ENCODE assay signal across 38 mouse cellular contexts in genomic region chr9:35567995-35568394, GRCm38 (mm10). TPM values are rescaled to one million over a fixed set of nuclear protein-coding genes. Genes with fewer than 3 reads are reported as not detected.
DNase-seq lines count a peak whose midpoint lies in the region; ATAC-seq and TF ChIP-seq lines count a peak whose summit lies in the region.
"Had no signal": no experiment of that assay in that cellular context is flagged by ENCODE, and none has a peak within 500 bp of the region (broad histone marks: within the 10 kb centered on the region; RNA-seq: fewer than 3 reads in every experiment).

No protein-coding gene starts in this region.

- no peak for TF ChIP-seq POLR2A in CH12.LX (IDR thresholded peaks at IDR 0.05; ENCODE audit: low read depth, low read length)

- H3K9ac ChIP-seq in forebrain, embryonic 13.5 days, result no peak overlapping the region
- no peak overlapping the region for H3K9ac ChIP-seq in forebrain, embryonic 11.5 days (ENCODE audit: low read length)
- no peak overlapping the region for H3K9ac ChIP-seq in liver, embryonic 11.5 days (ENCODE audit: low read depth, low read length)
- no peak overlapping the region for H3K9ac ChIP-seq in liver, postnatal 0 days (replicated peaks)
- peak overlapping the region; percentile 55; the same call in 1 of the 2 replicates for H3K9ac ChIP-seq in CH12.LX (ENCODE audit: insufficient read depth, low read depth)
- no peak overlapping the region for H3K9ac ChIP-seq in liver, embryonic 14.5 days (replicated peaks)
- H3K9ac ChIP-seq: embryonic facial prominence, embryonic 13.5 days; hindbrain, embryonic 15.5 days; neural tube, embryonic 13.5 days had no signal

- TF ChIP-seq CTCF in liver, postnatal 0 days (IDR thresholded peaks at IDR 0.05; ENCODE audit: low read depth), result no peak
- no peak for TF ChIP-seq CTCF in CH12.LX (conservative IDR thresholded peaks at IDR 0.05 in 1 of 2, IDR thresholded peaks at IDR 0.05 in 1 of 2; ENCODE audit: low read depth in 2 of 2, low read length in 2 of 2)
- no peak for TF ChIP-seq CTCF in liver, embryonic 14.5 days (IDR thresholded peaks at IDR 0.05; ENCODE audit: low read depth)

- no peaks in the 10 kb centered on the region for H3K27me3 ChIP-seq in forebrain, embryonic 13.5 days
- H3K27me3 ChIP-seq in forebrain, embryonic 11.5 days (ENCODE audit: control insufficient read depth, insufficient read depth, low read length), result no peaks in the 10 kb centered on the region
- H3K27me3 ChIP-seq in liver, embryonic 11.5 days (replicated peaks; ENCODE audit: control insufficient read depth, insufficient read depth, low read length), result no peaks in the 10 kb centered on the region
- no peaks in the 10 kb centered on the region for H3K27me3 ChIP-seq in liver, postnatal 0 days (ENCODE audit: insufficient read depth, low read length)
- no peaks in the 10 kb centered on the region for H3K27me3 ChIP-seq in CH12.LX (replicated peaks)
- H3K27me3 ChIP-seq in liver, embryonic 14.5 days (ENCODE audit: control insufficient read depth, insufficient read depth, low read length), result no peaks in the 10 kb centered on the region; the same call in 1 of the 2 replicates
- peaks cover 2% of the 10 kb centered on the region; the same call in 1 of the 2 replicates for H3K27me3 ChIP-seq in hindbrain, embryonic 10.5 days (ENCODE audit: insufficient read depth, poor library complexity, severe bottlenecking)
- H3K27me3 ChIP-seq: embryonic facial prominence, embryonic 13.5 days; hindbrain, embryonic 15.5 days; neural tube, embryonic 13.5 days had no signal

- H3K4me3 ChIP-seq in forebrain, embryonic 13.5 days, result 0 out of 2 replicates have a peak overlapping the region, but pooled peaks have one; percentile 73
- H3K4me3 ChIP-seq in forebrain, embryonic 11.5 days (ENCODE audit: low read depth, low read length), result no peak overlapping the region
- no peak overlapping the region for H3K4me3 ChIP-seq in liver, embryonic 11.5 days (ENCODE audit: low read depth, low read length)
- no peak overlapping the region for H3K4me3 ChIP-seq in liver, postnatal 0 days (ENCODE audit: low read depth, low read length)
- H3K4me3 ChIP-seq in CH12.LX (replicated peaks in 1 of 3; ENCODE audit: low read depth in 2 of 3, low read length in 2 of 3, poor library complexity in 1 of 3), result no peak overlapping the region
- no peak overlapping the region; a peak in 1 of 4 replicates for H3K4me3 ChIP-seq in liver, embryonic 14.5 days (ENCODE audit: insufficient read depth in 1 of 2, low read depth in 2 of 2, low read length in 2 of 2)
- no peak overlapping the region for H3K4me3 ChIP-seq in hindbrain, embryonic 10.5 days
- H3K4me3 ChIP-seq: embryonic facial prominence, embryonic 13.5 days; gastrocnemius, adult 2 months; hindbrain, embryonic 15.5 days; layer of hippocampus, adult 2 months; neural tube, embryonic 13.5 days had no signal

- peaks cover 42% of the 10 kb centered on the region for H3K36me3 ChIP-seq in forebrain, embryonic 13.5 days (ENCODE audit: poor library complexity, severe bottlenecking)
- peaks cover 3% of the 10 kb centered on the region; the same call in 1 of the 2 replicates for H3K36me3 ChIP-seq in forebrain, embryonic 11.5 days (ENCODE audit: control insufficient read depth, insufficient read depth, low read length)
- H3K36me3 ChIP-seq in liver, embryonic 11.5 days (ENCODE audit: control insufficient read depth, insufficient read depth, low read length), result peaks cover 11% of the 10 kb centered on the region; the same call in 1 of the 2 replicates
- peaks cover 44% of the 10 kb centered on the region for H3K36me3 ChIP-seq in liver, postnatal 0 days (replicated peaks; ENCODE audit: insufficient read depth, low read length)
- H3K36me3 ChIP-seq in CH12.LX (replicated peaks in 1 of 2; ENCODE audit: control insufficient read depth in 1 of 2, insufficient read depth in 1 of 2, low read length in 1 of 2), result peaks cover 26 to 41% of the 10 kb centered on the region in 2 experiments
- peaks cover 36% of the 10 kb centered on the region for H3K36me3 ChIP-seq in liver, embryonic 14.5 days (replicated peaks; ENCODE audit: control insufficient read depth, insufficient read depth, low read depth)
- H3K36me3 ChIP-seq in hindbrain, embryonic 10.5 days, result peaks cover 54% of the 10 kb centered on the region

- peaks cover 24% of the 10 kb centered on the region for H3K4me1 ChIP-seq in forebrain, embryonic 13.5 days
- H3K4me1 ChIP-seq in forebrain, embryonic 11.5 days (replicated peaks; ENCODE audit: control insufficient read depth, insufficient read depth, low read length), result no peaks in the 10 kb centered on the region
- H3K4me1 ChIP-seq in liver, embryonic 11.5 days (replicated peaks; ENCODE audit: control insufficient read depth, insufficient read depth, low read length), result no peaks in the 10 kb centered on the region
- H3K4me1 ChIP-seq in liver, postnatal 0 days (ENCODE audit: insufficient read depth), result no peaks in the 10 kb centered on the region
- peaks cover 0 to 45% of the 10 kb centered on the region in 2 experiments; a peak in 2 of 4 replicates for H3K4me1 ChIP-seq in CH12.LX (ENCODE audit: control insufficient read depth in 1 of 2, insufficient read depth in 2 of 2)
- peaks cover 0 to 4% of the 10 kb centered on the region in 2 experiments; a peak in 2 of 4 replicates for H3K4me1 ChIP-seq in liver, embryonic 14.5 days (replicated peaks; ENCODE audit: control insufficient read depth in 2 of 2, insufficient read depth in 2 of 2, low read length in 1 of 2)
- peaks cover 22% of the 10 kb centered on the region for H3K4me1 ChIP-seq in hindbrain, embryonic 10.5 days (replicated peaks)

- DNase-seq in forebrain, embryonic 11.5 days (ENCODE audit: low spot score), result no peak
- no peak for DNase-seq in liver, embryonic 11.5 days (ENCODE audit: low spot score)
- DNase-seq in liver, postnatal 0 days, result no peak
- no peak for DNase-seq in CH12.LX (ENCODE audit: extremely low read depth)
- no peak for DNase-seq in liver, embryonic 14.5 days (ENCODE audit: low read depth in 3 of 3, low spot score in 3 of 3)
- no peak for DNase-seq in hindbrain, embryonic 10.5 days (ENCODE audit: low spot score)
- DNase-seq: adrenal gland, postnatal 14 days; cerebellum, adult 11-12 months; cerebellum, adult 9-11 months; embryo, embryonic 11 days; gastrocnemius, adult 2 months; kidney, adult 2 months; kidney, postnatal 36 days; lung, adult 2 months; lung, postnatal 10 days; right cerebral cortex, postnatal 4 days had no signal

- TF ChIP-seq RAD21 in CH12.LX (IDR thresholded peaks at IDR 0.05; ENCODE audit: low read depth, low read length), result no peak

- ATAC-seq in forebrain, embryonic 13.5 days, result no peak
- no peak for ATAC-seq in forebrain, embryonic 11.5 days (replicated peaks; ENCODE audit: low FRiP score)
- ATAC-seq in liver, embryonic 11.5 days (replicated peaks; ENCODE audit: low FRiP score), result no peak
- no peak for ATAC-seq in liver, postnatal 0 days
- ATAC-seq in liver, embryonic 14.5 days (ENCODE audit: insufficient read depth), result no peak
- ATAC-seq: forebrain, embryonic 16.5 days; inflammation-experienced regulatory T-cells, adult 6 months had no signal

- no peak overlapping the region for H3K27ac ChIP-seq in forebrain, embryonic 13.5 days
- no peak overlapping the region for H3K27ac ChIP-seq in forebrain, embryonic 11.5 days (ENCODE audit: low read depth, low read length)
- H3K27ac ChIP-seq in liver, embryonic 11.5 days (ENCODE audit: low read depth, low read length), result no peak overlapping the region
- H3K27ac ChIP-seq in liver, postnatal 0 days (ENCODE audit: low read depth), result no peak overlapping the region
- H3K27ac ChIP-seq in CH12.LX (ENCODE audit: insufficient read depth, low read depth), result no peak overlapping the region
- H3K27ac ChIP-seq in liver, embryonic 14.5 days, result no peak overlapping the region
- no peak overlapping the region for H3K27ac ChIP-seq in hindbrain, embryonic 10.5 days
- H3K27ac ChIP-seq: embryonic facial prominence, embryonic 13.5 days; gastrocnemius, adult 2 months; hindbrain, embryonic 15.5 days; layer of hippocampus, adult 2 months; macrophage; neural tube, embryonic 13.5 days; stomach, postnatal 0 days had no signal

- in situ Hi-C loops in CH12.LX (cut with MboI; ENCODE audit: low pct_ligation_motif_present, low pct_unique_long_range_greater_than_20kb, low sequenced_read_pairs), result no loop called here

- peak overlapping the region; percentile 34; the same call in 1 of the 2 replicates for H3K4me2 ChIP-seq in forebrain, embryonic 13.5 days
- H3K4me2 ChIP-seq in forebrain, embryonic 11.5 days (ENCODE audit: low read depth, low read length, severe bottlenecking), result no peak overlapping the region
- H3K4me2 ChIP-seq in liver, embryonic 11.5 days, result 0 out of 2 replicates have a peak overlapping the region, but pooled peaks have one; percentile 85
- H3K4me2 ChIP-seq in liver, postnatal 0 days (ENCODE audit: low read depth, low read length), result no peak overlapping the region
- H3K4me2 ChIP-seq in CH12.LX (ENCODE audit: insufficient read depth, low read depth, poor library complexity, severe bottlenecking), result peak overlapping the region; percentile 44
- peak overlapping the region; percentile 84 for H3K4me2 ChIP-seq in liver, embryonic 14.5 days (ENCODE audit: low read depth)

- no peak for TF ChIP-seq EP300 in liver, postnatal 0 days (IDR thresholded peaks at IDR 0.05; ENCODE audit: low read depth)
- TF ChIP-seq EP300 in CH12.LX (IDR thresholded peaks at IDR 0.05; ENCODE audit: low read length), result no peak
- no peak for TF ChIP-seq EP300 in liver, embryonic 14.5 days (IDR thresholded peaks at IDR 0.05; ENCODE audit: low read depth)

- peaks cover 35% of the 10 kb centered on the region for H3K79me2 ChIP-seq in CH12.LX (replicated peaks; ENCODE audit: control insufficient read depth, extremely low read depth, insufficient read depth, poor library complexity, severe bottlenecking)

- WGBS in forebrain, embryonic 13.5 days, result 88% methylated on average over 3 of the region's 3 CpGs
- 87% methylated on average over 3 of the region's 3 CpGs for WGBS in forebrain, embryonic 11.5 days
- WGBS in liver, embryonic 11.5 days, result 86% methylated on average over 3 of the region's 3 CpGs
- WGBS in liver, postnatal 0 days (ENCODE audit: insufficient replicate concordance), result 86% methylated on average over 3 of the region's 3 CpGs
- 82% methylated on average over 3 of the region's 3 CpGs for WGBS in liver, embryonic 14.5 days (ENCODE audit: insufficient replicate concordance)
- 87% methylated on average over 3 of the region's 3 CpGs for WGBS in hindbrain, embryonic 10.5 days

- no peaks in the 10 kb centered on the region for H3K9me3 ChIP-seq in forebrain, embryonic 13.5 days (replicated peaks)
- no peaks in the 10 kb centered on the region for H3K9me3 ChIP-seq in forebrain, embryonic 11.5 days (ENCODE audit: control insufficient read depth, low read length)
- no peaks in the 10 kb centered on the region for H3K9me3 ChIP-seq in liver, embryonic 11.5 days (ENCODE audit: control insufficient read depth, low read length)
- H3K9me3 ChIP-seq in liver, postnatal 0 days (ENCODE audit: low read length), result no peaks in the 10 kb centered on the region
- H3K9me3 ChIP-seq in CH12.LX (replicated peaks; ENCODE audit: low read length), result no peaks in the 10 kb centered on the region
- no peaks in the 10 kb centered on the region for H3K9me3 ChIP-seq in liver, embryonic 14.5 days (ENCODE audit: control insufficient read depth, low read length)
- no peaks in the 10 kb centered on the region for H3K9me3 ChIP-seq in hindbrain, embryonic 10.5 days
- H3K9me3 ChIP-seq: embryonic facial prominence, embryonic 13.5 days; hindbrain, embryonic 15.5 days; neural tube, embryonic 13.5 days had no signal

- dilution Hi-C loops in CH12.LX (cut with MboI; ENCODE audit: extremely low pct_ligation_motif_present, extremely low pct_unique_long_range_greater_than_20kb, low sequenced_read_pairs), result no loop called here

RNA-seq across cellular contexts. Expression of gene Pate2, which starts 2.1 kb away (rescaled TPM):
- polyA plus RNA-seq in forebrain, embryonic 13.5 days (2015; fragmentation: Nextera tagmentation; extraction: Ambion mirVana), result 1.6 and 2.1 TPM in 2 replicates
- 0.75 and 1.0 TPM in 2 replicates for polyA plus RNA-seq in forebrain, embryonic 11.5 days (2014; fragmentation: Nextera tagmentation; extraction: Ambion mirVana)
- polyA plus RNA-seq in liver, embryonic 11.5 days (2014; fragmentation: Nextera tagmentation; extraction: Ambion mirVana), result 0.16 TPM in 1 of 2 replicates, not detected in the other
- 0.14 and 0.33 TPM in 2 replicates for polyA plus RNA-seq in liver, postnatal 0 days (2015; fragmentation: Nextera tagmentation; extraction: Ambion mirVana)
- 0.17 and 1.0 TPM in 2 replicates for total RNA-seq in CH12.LX (2012; rRNA removed)
- 0.24 and 0.59 TPM in 2 replicates for total RNA-seq in CH12.LX (2014; rRNA removed)
- polyA plus RNA-seq in CH12.LX (2012; ENCODE audit: insufficient read length, low read depth), result 0.41 and 0.68 TPM in 2 replicates
- 0.06 and 0.09 TPM in 2 replicates for polyA plus RNA-seq in liver, embryonic 14.5 days (2012; rRNA removed)
- polyA plus RNA-seq in liver, embryonic 14.5 days (2014; fragmentation: Nextera tagmentation; extraction: Ambion mirVana), result 0.19 and 0.29 TPM in 2 replicates
- polyA plus RNA-seq in hindbrain, embryonic 10.5 days (2016; fragmentation: Nextera tagmentation; extraction: Ambion mirVana), result 1.5 and 1.7 TPM in 2 replicates
- total RNA-seq: adrenal gland, postnatal 14 days; gastrocnemius, adult 2 months; heart, adult 8-10 months; hematopoietic stem cell, adult 5-6 weeks had no signal
- polyA plus RNA-seq: inflammation-experienced regulatory T-cells, adult 6 months; lung, adult 2 months; macrophage had no signal

RNA-seq across cellular contexts. Expression of gene Hyls1, which starts 2.2 kb away (rescaled TPM):
- polyA plus RNA-seq in forebrain, embryonic 13.5 days (2015; fragmentation: Nextera tagmentation; extraction: Ambion mirVana), result 29.0 and 29.7 TPM in 2 replicates
- polyA plus RNA-seq in forebrain, embryonic 11.5 days (2014; fragmentation: Nextera tagmentation; extraction: Ambion mirVana), result 31.1 and 34.2 TPM in 2 replicates
- 12.8 and 14.1 TPM in 2 replicates for polyA plus RNA-seq in liver, embryonic 11.5 days (2014; fragmentation: Nextera tagmentation; extraction: Ambion mirVana)
- polyA plus RNA-seq in liver, postnatal 0 days (2015; fragmentation: Nextera tagmentation; extraction: Ambion mirVana), result 4.3 and 4.7 TPM in 2 replicates
- total RNA-seq in CH12.LX (2012; rRNA removed) (15.4 and 16.0 TPM in 2 replicates), CH12.LX (2014; rRNA removed) (18.9 and 21.5 TPM in 2 replicates)
- polyA plus RNA-seq in CH12.LX (2012; ENCODE audit: insufficient read length, low read depth), result 18.3 and 20.2 TPM in 2 replicates
- 2.3 and 3.9 TPM in 2 replicates for polyA plus RNA-seq in liver, embryonic 14.5 days (2012; rRNA removed)
- polyA plus RNA-seq in liver, embryonic 14.5 days (2014; fragmentation: Nextera tagmentation; extraction: Ambion mirVana), result 8.6 and 9.1 TPM in 2 replicates
- polyA plus RNA-seq in hindbrain, embryonic 10.5 days (2016; fragmentation: Nextera tagmentation; extraction: Ambion mirVana), result 24.2 and 26.8 TPM in 2 replicates

RNA-seq across cellular contexts. Expression of gene Pus3, which starts 9.6 kb away (rescaled TPM):
- polyA plus RNA-seq in forebrain, embryonic 13.5 days (2015; fragmentation: Nextera tagmentation; extraction: Ambion mirVana), result 19.3 and 20.0 TPM in 2 replicates
- polyA plus RNA-seq in forebrain, embryonic 11.5 days (2014; fragmentation: Nextera tagmentation; extraction: Ambion mirVana), result 21.8 TPM in 2 replicates
- polyA plus RNA-seq in liver, embryonic 11.5 days (2014; fragmentation: Nextera tagmentation; extraction: Ambion mirVana), result 22.6 and 23.2 TPM in 2 replicates
- 4.7 and 5.0 TPM in 2 replicates for polyA plus RNA-seq in liver, postnatal 0 days (2015; fragmentation: Nextera tagmentation; extraction: Ambion mirVana)
- total RNA-seq in CH12.LX (2012; rRNA removed) (18.0 and 22.5 TPM in 2 replicates), CH12.LX (2014; rRNA removed) (40.8 and 45.2 TPM in 2 replicates)
- 21.8 and 22.1 TPM in 2 replicates for polyA plus RNA-seq in CH12.LX (2012; ENCODE audit: insufficient read length, low read depth)
- 3.4 and 6.0 TPM in 2 replicates for polyA plus RNA-seq in liver, embryonic 14.5 days (2012; rRNA removed)
- polyA plus RNA-seq in liver, embryonic 14.5 days (2014; fragmentation: Nextera tagmentation; extraction: Ambion mirVana), result 7.2 and 7.7 TPM in 2 replicates
- polyA plus RNA-seq in hindbrain, embryonic 10.5 days (2016; fragmentation: Nextera tagmentation; extraction: Ambion mirVana), result 15.8 and 17.8 TPM in 2 replicates

RNA-seq across cellular contexts. Expression of gene Ddx25, which starts 9.7 kb away (rescaled TPM):
- 13.2 and 14.9 TPM in 2 replicates for polyA plus RNA-seq in forebrain, embryonic 13.5 days (2015; fragmentation: Nextera tagmentation; extraction: Ambion mirVana)
- 8.2 and 8.8 TPM in 2 replicates for polyA plus RNA-seq in forebrain, embryonic 11.5 days (2014; fragmentation: Nextera tagmentation; extraction: Ambion mirVana)
- polyA plus RNA-seq in liver, embryonic 11.5 days (2014; fragmentation: Nextera tagmentation; extraction: Ambion mirVana), result 1.5 and 1.7 TPM in 2 replicates
- polyA plus RNA-seq in liver, postnatal 0 days (2015; fragmentation: Nextera tagmentation; extraction: Ambion mirVana), result 0.09 and 0.18 TPM in 2 replicates
- total RNA-seq in CH12.LX (2012; rRNA removed) (0.50 and 0.85 TPM in 2 replicates), CH12.LX (2014; rRNA removed) (0.44 and 0.68 TPM in 2 replicates)
- polyA plus RNA-seq in CH12.LX (2012; ENCODE audit: insufficient read length, low read depth), result 0.33 and 0.46 TPM in 2 replicates
- polyA plus RNA-seq in liver, embryonic 14.5 days (2012; rRNA removed), result 0.10 and 0.15 TPM in 2 replicates
- polyA plus RNA-seq in liver, embryonic 14.5 days (2014; fragmentation: Nextera tagmentation; extraction: Ambion mirVana), result 0.17 and 0.19 TPM in 2 replicates
- 7.3 and 8.1 TPM in 2 replicates for polyA plus RNA-seq in hindbrain, embryonic 10.5 days (2016; fragmentation: Nextera tagmentation; extraction: Ambion mirVana)
- total RNA-seq: gastrocnemius, adult 2 months; hematopoietic stem cell, adult 5-6 weeks; megakaryocyte-erythroid progenitor cell, adult 5-6 weeks had no signal
- polyA plus RNA-seq: macrophage had no signal

RNA-seq across cellular contexts. Expression of gene Pate4, which starts 43.7 kb away (rescaled TPM):
- polyA plus RNA-seq in forebrain, embryonic 13.5 days (2015; fragmentation: Nextera tagmentation; extraction: Ambion mirVana), result not detected in 2 replicates
- not detected in 2 replicates for polyA plus RNA-seq in forebrain, embryonic 11.5 days (2014; fragmentation: Nextera tagmentation; extraction: Ambion mirVana)
- 0.21 TPM in 1 of 2 replicates, not detected in the other for polyA plus RNA-seq in liver, embryonic 11.5 days (2014; fragmentation: Nextera tagmentation; extraction: Ambion mirVana)
- polyA plus RNA-seq in liver, postnatal 0 days (2015; fragmentation: Nextera tagmentation; extraction: Ambion mirVana), result not detected in 2 replicates
- total RNA-seq in CH12.LX (2012; rRNA removed), result not detected in 2 replicates
- not detected in 2 replicates for total RNA-seq in CH12.LX (2014; rRNA removed)
- not detected in 2 replicates for polyA plus RNA-seq in CH12.LX (2012; ENCODE audit: insufficient read length, low read depth)
- polyA plus RNA-seq in liver, embryonic 14.5 days (2012; rRNA removed), result not detected in 2 replicates
- not detected in 2 replicates for polyA plus RNA-seq in liver, embryonic 14.5 days (2014; fragmentation: Nextera tagmentation; extraction: Ambion mirVana)
- polyA plus RNA-seq in hindbrain, embryonic 10.5 days (2016; fragmentation: Nextera tagmentation; extraction: Ambion mirVana), result not detected in 2 replicates
- total RNA-seq: adrenal gland, postnatal 14 days; gastrocnemius, adult 2 months; gastrocnemius, postnatal 4 days; heart, adult 8-10 months; hematopoietic stem cell, adult 5-6 weeks; layer of hippocampus, adult 2 months; layer of hippocampus, postnatal 25 days; left cerebral cortex, adult 8-10 months; left cerebral cortex, postnatal 36 days; megakaryocyte-erythroid progenitor cell, adult 5-6 weeks; midbrain, postnatal 0 days had no signal
- polyA plus RNA-seq: embryonic facial prominence, embryonic 13.5 days; forebrain, embryonic 16.5 days; heart, embryonic 16.5 days; hindbrain, embryonic 15.5 days; inflammation-experienced regulatory T-cells, adult 6 months; kidney, adult 2 months; kidney, embryonic 16.5 days; limb, embryonic 14.5 days; lung, adult 2 months; macrophage; midbrain, postnatal 0 days; neural tube, embryonic 13.5 days; spleen, adult 2 months; stomach, postnatal 0 days; thymus, postnatal 0 days had no signal

Comparison
In these comparisons a context has a peak if more than half of its experiments do, and no peak if none do; other contexts are left out.
1. H3K4me2 ChIP-seq: peak in forebrain, embryonic 13.5 days (single experiment), liver, embryonic 11.5 days (single experiment), CH12.LX (single experiment) and liver, embryonic 14.5 days (single experiment); none in forebrain, embryonic 11.5 days (single experiment) and liver, postnatal 0 days (single experiment).